Mouse (Mus musculus) embryonic facial prominence, embryonic 12.5 days (tissue): ENCODE data around the gene Dynlrb1. TPM values are rescaled to one million over a fixed set of nuclear protein-coding genes. Genes with fewer than 3 reads are reported as not detected.

ENCODE experiments used
- ATAC-seq: fragments of 200-750 bp; cut with Nextera tagmentation; 2 replicates; pipeline ENCODE4 v1.8.0; 2017; ENCODE audit not compliant: insufficient number of reproducible peaks, insufficient read depth, low FRiP score, low TSS enrichment
- H3K27ac ChIP-seq: fragments of 300-500 bp; sonication (generic); 2 replicates; pipeline ENCODE4 v1.5.1; 2016; ENCODE audit warnings: mild to moderate bottlenecking
- H3K27me3 ChIP-seq: fragments of 300-500 bp; sonication (generic); 2 replicates; pipeline ENCODE4 v1.6.1; 2016; ENCODE audit warnings: mild to moderate bottlenecking, moderate library complexity
- H3K36me3 ChIP-seq: fragments of 300-500 bp; sonication (generic); 2 replicates; pipeline ENCODE4 v1.6.1; 2016; ENCODE audit warnings: mild to moderate bottlenecking
- H3K4me1 ChIP-seq: fragments of 300-500 bp; sonication (generic); 2 replicates; pipeline ENCODE4 v1.6.1; 2016
- H3K4me2 ChIP-seq: fragments of 300-500 bp; sonication (generic); replicated peaks from 2 replicates; pipeline ENCODE4 v1.6.1; 2016; ENCODE audit warnings: mild to moderate bottlenecking, moderate library complexity
- H3K4me3 ChIP-seq: fragments of 300-500 bp; sonication (generic); 2 replicates; pipeline ENCODE4 v1.5.1; 2016; ENCODE audit warnings: mild to moderate bottlenecking
- H3K9ac ChIP-seq: fragments of 300-500 bp; sonication (generic); 2 replicates; pipeline ENCODE4 v1.6.1; 2016; ENCODE audit warnings: mild to moderate bottlenecking, moderate library complexity
- H3K9me3 ChIP-seq: fragments of 300-500 bp; sonication (generic); 2 replicates; pipeline ENCODE4 v1.6.1; 2016; ENCODE audit warnings: mild to moderate bottlenecking, moderate library complexity
- WGBS: fragments of 180-500 bp; shearing (Covaris S2); methylation state at CpG from one replicate; pipeline ENCODE4 v1.1.7; 2016; 5-methylcytosine and 5-hydroxymethylcytosine counted together
- polyA plus RNA-seq: library from polyadenylated mRNA; unstranded; fragments of >200 nt; fragmentation: Nextera tagmentation; extraction: Ambion mirVana; gene quantifications from 2 replicates; pipeline ENCODE4 v1.2.1, GENCODE M21; 2016

Gene Dynlrb1
- polyA plus RNA-seq, 1 experiment from 2014 or later = 435 TPM

- ATAC-seq = no peak
- WGBS = 89% methylated on average over 4 of the region's 4 CpGs
Observed at GRCm38 (mm10) chr2:155283793-155284192, 47.5 kb downstream of the Dynlrb1 start.

DNA sequence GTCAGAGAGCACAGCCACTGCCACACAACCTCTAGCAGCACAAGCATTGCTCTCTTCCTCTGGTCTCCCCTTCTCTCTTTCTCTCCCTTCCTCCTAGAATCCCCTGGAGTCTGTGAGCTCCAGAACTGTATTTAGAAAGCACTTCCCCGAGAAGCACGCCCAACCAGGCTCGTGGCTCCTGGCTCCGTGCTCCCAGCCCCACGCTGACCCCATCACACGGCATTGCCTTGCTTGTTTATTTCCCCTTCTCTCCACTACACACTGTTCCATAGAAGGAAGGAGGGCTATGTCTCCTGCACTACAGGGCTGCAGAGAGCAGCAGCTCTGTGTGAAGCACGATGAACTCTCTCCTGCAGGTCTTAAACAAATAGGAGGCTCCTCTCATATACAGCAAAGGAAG, 48.3 kb downstream of the Dynlrb1 start:
- WGBS = 74% methylated on average over 7 of the region's 7 CpGs
- H3K27me3 ChIP-seq = no peaks in the 10 kb centered on the region
- no peaks in the 10 kb centered on the region for H3K4me1 ChIP-seq
- no peak for ATAC-seq
- no peak overlapping the region for H3K4me2 ChIP-seq
- no peak overlapping the region for H3K27ac ChIP-seq
- no peak overlapping the region for H3K9ac ChIP-seq
- H3K36me3 ChIP-seq = peaks cover 14% of the 10 kb centered on the region; the same call in 1 of the 2 replicates
- H3K9me3 ChIP-seq = no peaks in the 10 kb centered on the region
- no peak overlapping the region for H3K4me3 ChIP-seq

More at GRCm38 (mm10) chr2:155283793-155284192, 47.5 kb downstream of the Dynlrb1 start:
- H3K4me3 ChIP-seq = no peak overlapping the region
- no peak overlapping the region for H3K27ac ChIP-seq
- peaks cover 13% of the 10 kb centered on the region; the same call in 1 of the 2 replicates for H3K36me3 ChIP-seq
- no peak overlapping the region for H3K9ac ChIP-seq
- H3K9me3 ChIP-seq = no peaks in the 10 kb centered on the region
- no peaks in the 10 kb centered on the region for H3K27me3 ChIP-seq
- no peaks in the 10 kb centered on the region for H3K4me1 ChIP-seq
- no peak overlapping the region for H3K4me2 ChIP-seq

DNA sequence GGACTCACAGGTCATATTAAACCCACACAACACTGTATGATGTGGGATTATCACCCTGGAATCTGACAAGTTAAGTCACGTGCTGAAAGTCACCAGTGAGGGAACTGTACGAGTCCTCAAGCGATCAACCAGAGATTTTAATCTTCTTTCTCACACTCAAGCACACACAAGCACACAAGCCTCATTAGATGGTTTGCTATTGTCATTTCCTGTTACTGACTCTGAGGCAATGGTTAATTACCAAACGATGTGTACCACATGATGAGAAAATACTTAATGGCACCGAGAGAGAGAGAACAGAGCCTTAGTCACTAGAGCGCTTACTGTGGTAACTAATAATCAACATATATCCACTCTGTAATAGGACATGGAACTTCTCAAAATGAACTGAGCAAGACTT, 49.4 kb downstream of the Dynlrb1 start:
- 83% methylated on average over 6 of the region's 6 CpGs for WGBS
- H3K4me2 ChIP-seq = no peak overlapping the region
- no peak for ATAC-seq
- H3K27me3 ChIP-seq = no peaks in the 10 kb centered on the region
- H3K9ac ChIP-seq = no peak overlapping the region
- H3K4me1 ChIP-seq = no peaks in the 10 kb centered on the region
- no peak overlapping the region for H3K4me3 ChIP-seq
- peaks cover 25% of the 10 kb centered on the region for H3K36me3 ChIP-seq
- H3K9me3 ChIP-seq = no peaks in the 10 kb centered on the region
- H3K27ac ChIP-seq = no peak overlapping the region

DNA sequence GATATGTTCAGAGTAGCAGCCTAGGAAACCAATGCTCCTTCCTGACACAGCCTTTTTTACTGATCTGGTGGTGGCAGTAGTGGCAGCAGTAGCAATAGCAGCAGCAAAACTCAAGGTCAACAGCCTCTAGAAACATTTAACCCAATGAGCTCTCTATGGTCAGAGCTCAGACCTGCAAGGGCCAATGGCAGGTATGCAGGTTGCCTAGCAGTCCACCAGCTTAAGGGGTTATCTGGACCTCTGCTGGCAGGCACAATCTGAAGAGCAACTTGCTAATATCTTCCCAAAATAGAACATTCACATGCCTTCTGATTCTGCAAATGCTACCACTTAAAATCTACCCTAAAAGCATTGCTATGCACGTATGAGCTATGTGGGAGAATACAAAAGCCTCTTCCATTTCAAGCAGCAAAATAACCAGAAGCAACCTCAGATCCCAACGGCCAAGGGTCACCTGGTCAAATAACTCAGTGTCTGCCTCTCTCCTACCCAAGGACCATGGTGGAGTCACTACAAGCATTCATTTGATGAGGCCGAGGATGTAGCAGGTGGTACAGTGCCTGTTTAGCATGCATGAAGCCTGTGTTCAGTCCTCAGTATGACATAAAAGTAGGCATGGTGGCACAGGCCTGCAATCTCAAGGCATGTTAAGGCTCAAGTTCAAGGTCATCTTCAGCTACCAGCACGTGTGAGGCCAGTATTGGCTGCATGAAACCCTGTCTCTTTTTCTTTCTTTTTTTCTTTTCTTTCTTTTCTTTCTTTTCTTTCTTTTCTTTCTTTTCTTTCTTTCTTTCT, 51.3 kb downstream of the Dynlrb1 start:
- no peaks in the 10 kb centered on the region for H3K27me3 ChIP-seq
- peaks cover 38% of the 10 kb centered on the region for H3K36me3 ChIP-seq
- ATAC-seq = no peak
- no peak overlapping the region for H3K9ac ChIP-seq
- no peaks in the 10 kb centered on the region for H3K9me3 ChIP-seq
- no peak overlapping the region for H3K27ac ChIP-seq
- no peak overlapping the region for H3K4me2 ChIP-seq
- H3K4me1 ChIP-seq = no peaks in the 10 kb centered on the region
- no peak overlapping the region for H3K4me3 ChIP-seq
- 89% methylated on average over 4 of the region's 4 CpGs for WGBS

GRCm38 (mm10) chr2:155290066-155290465, 53.7 kb downstream of the Dynlrb1 start:
- Histone ChIP-seq H3K4me1 (no peaks in the 10 kb centered on the region), H3K27me3 (no peaks in the 10 kb centered on the region), H3K36me3 (peaks cover 33% of the 10 kb centered on the region), H3K27ac (no peak overlapping the region), H3K9me3 (no peaks in the 10 kb centered on the region), H3K4me2 (no peak overlapping the region), H3K4me3 (no peak overlapping the region), H3K9ac (no peak overlapping the region)
- ATAC-seq = no peak
- 90% methylated on average over 8 of the region's 8 CpGs for WGBS

DNA sequence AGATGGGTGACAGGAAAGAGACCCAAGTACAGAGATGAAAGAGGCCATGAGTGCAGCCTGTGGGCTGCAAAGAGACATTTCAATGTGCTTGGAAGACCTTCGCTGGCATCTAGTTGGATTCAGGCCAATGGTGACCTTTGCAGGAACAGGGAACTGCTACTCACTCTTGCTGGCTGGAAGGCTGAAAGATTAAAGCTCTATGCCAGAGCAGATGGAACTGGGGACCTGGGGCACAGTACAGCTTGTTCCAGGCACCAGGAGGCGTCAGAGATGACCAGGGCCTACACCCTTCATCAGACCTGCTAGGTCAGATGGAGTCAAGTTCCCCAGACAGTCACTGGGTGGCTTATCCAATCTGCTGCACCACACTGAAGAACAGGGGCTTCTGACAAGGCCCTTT, 57.0 kb downstream of the Dynlrb1 start:
- H3K4me3 ChIP-seq = no peak overlapping the region

GRCm38 (mm10) chr2:155293946-155294345, 57.6 kb downstream of the Dynlrb1 start:
- Histone ChIP-seq H3K27me3 (no peaks in the 10 kb centered on the region), H3K4me3 (no peak overlapping the region), H3K36me3 (peaks cover 69% of the 10 kb centered on the region), H3K4me2 (no peak overlapping the region), H3K9ac (no peak overlapping the region), H3K27ac (no peak overlapping the region), H3K4me1 (no peaks in the 10 kb centered on the region), H3K9me3 (no peaks in the 10 kb centered on the region)
- ATAC-seq = no peak
- WGBS = 93% methylated on average over 4 of the region's 4 CpGs

More for the DNA sequence above, 57.0 kb downstream of the Dynlrb1 start:
- Histone ChIP-seq H3K36me3 (peaks cover 64% of the 10 kb centered on the region), H3K4me1 (no peaks in the 10 kb centered on the region), H3K9me3 (no peaks in the 10 kb centered on the region), H3K27me3 (no peaks in the 10 kb centered on the region), H3K27ac (no peak overlapping the region), H3K4me2 (no peak overlapping the region), H3K9ac (no peak overlapping the region)
- no peak for ATAC-seq
- WGBS = 80% methylated on average over 2 of the region's 2 CpGs

DNA sequence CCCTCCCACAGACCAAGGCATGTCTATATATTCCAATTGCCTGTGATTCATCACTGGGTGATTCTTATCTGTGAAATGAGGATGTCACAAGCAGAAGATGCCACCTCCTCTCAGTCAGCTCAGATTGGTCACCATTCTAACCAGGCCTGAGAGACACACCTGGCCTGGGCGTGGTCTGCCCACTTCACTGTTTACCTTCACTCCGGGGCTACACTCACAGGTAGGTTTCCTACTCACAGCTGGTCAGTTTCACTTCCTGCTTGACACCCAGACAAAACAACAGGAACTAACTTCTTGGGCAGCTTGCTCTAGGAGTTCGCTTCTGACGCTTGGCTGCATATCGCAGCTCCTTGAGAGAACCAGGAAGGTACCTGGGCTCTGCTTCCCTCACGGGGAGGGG, 59.1 kb downstream of the Dynlrb1 start:
- Histone ChIP-seq H3K9me3 (no peaks in the 10 kb centered on the region), H3K27me3 (no peaks in the 10 kb centered on the region), H3K36me3 (peaks cover 70% of the 10 kb centered on the region), H3K4me2 (no peak overlapping the region), H3K27ac (no peak overlapping the region), H3K4me3 (no peak overlapping the region), H3K4me1 (no peaks in the 10 kb centered on the region), H3K9ac (no peak overlapping the region)
- 96% methylated on average over 6 of the region's 6 CpGs for WGBS
- ATAC-seq = no peak

DNA sequence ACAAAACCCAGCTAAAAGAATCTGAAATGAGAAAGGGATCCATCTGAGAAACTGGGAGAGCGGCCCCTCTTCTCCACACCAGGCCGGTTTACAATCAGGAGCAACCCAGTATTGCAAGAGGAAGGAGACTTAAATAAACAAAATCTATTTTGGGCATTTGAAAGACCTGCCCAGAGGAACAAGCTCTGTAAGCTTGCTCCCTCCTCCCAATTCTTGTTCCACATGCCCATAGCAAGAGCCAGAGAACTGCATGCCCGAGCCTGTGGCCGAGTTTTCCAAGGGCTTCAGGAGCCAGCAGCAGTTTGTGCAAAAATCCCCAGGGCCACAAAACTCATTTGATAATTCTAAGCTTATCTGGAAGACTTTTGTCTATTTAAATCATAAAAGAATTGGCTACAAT, 63.2 kb downstream of the Dynlrb1 start:
- H3K4me3 ChIP-seq = no peak overlapping the region
- no peak overlapping the region for H3K9ac ChIP-seq
- no peak for ATAC-seq
- no peaks in the 10 kb centered on the region for H3K9me3 ChIP-seq
- H3K36me3 ChIP-seq = peaks cover 58% of the 10 kb centered on the region
- H3K4me1 ChIP-seq = no peaks in the 10 kb centered on the region
- 81% methylated on average over 4 of the region's 4 CpGs for WGBS
- no peaks in the 10 kb centered on the region for H3K27me3 ChIP-seq
- H3K4me2 ChIP-seq = no peak overlapping the region
- no peak overlapping the region for H3K27ac ChIP-seq

Other genes starting within 250 kb of the Dynlrb1 start
- gene Gm14226, start 218.3 kb upstream of the Dynlrb1 start, polyA plus RNA-seq = 4.9 and 6.0 TPM in 2 replicates
- gene Ahcy, start 162.0 kb upstream of the Dynlrb1 start, polyA plus RNA-seq = 74.6 and 82.1 TPM in 2 replicates
- gene Itch, start 103.0 kb upstream of the Dynlrb1 start, polyA plus RNA-seq = 67.0 and 74.0 TPM in 2 replicates
- 232 and 241 TPM in 2 replicates for gene Map1lc3a, start 39.8 kb downstream of the Dynlrb1 start, polyA plus RNA-seq
- 45.1 and 46.1 TPM in 2 replicates for gene Pigu, start 120.9 kb downstream of the Dynlrb1 start, polyA plus RNA-seq
- gene Trp53inp2, start 144.5 kb downstream of the Dynlrb1 start, polyA plus RNA-seq = 31.4 and 31.9 TPM in 2 replicates
- gene Ncoa6, start 237.4 kb downstream of the Dynlrb1 start, polyA plus RNA-seq = 27.3 and 28.2 TPM in 2 replicates